Mouse (Mus musculus) liver, embryonic 14.5 days (tissue): ENCODE data around the gene Fitm2.

Source experiments
- CTCF ChIP-seq: IDR thresholded peaks from 2 replicates; pipeline ENCODE4 v1.5.1; 2016; ENCODE audit warnings: antibody characterized with exemption, low read depth, control low read depth
- EP300 ChIP-seq: IDR thresholded peaks from 2 replicates; pipeline ENCODE4 v1.6.1; 2016; ENCODE audit warnings: antibody characterized with exemption, low read depth

DNA sequence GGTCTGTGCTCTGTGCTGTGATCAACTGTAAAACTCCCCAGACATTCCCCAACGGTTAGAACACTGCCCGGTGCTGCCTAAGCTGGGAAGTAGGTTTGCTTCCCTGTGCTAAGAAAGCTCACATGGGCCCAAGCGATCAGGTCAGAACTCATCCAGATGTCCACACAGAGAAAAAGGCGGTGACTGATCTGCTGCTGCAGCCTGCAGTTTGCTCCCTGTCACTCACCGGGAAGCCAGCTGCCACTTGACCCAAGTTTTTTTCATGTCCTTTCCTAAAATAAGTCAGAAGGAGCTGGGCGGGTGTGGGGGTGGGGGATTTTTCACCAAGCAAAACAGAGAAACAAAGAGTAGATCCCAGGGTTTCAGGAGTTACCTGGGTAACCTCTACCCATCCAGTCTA is 7.9 kb downstream of the Fitm2 start:
- TF ChIP-seq CTCF (no peak), EP300 (no peak)
